Mouse (Mus musculus) forebrain, embryonic 16.5 days (tissue): ENCODE measurements around the gene Zer1. TPM values are rescaled to one million over a fixed set of nuclear protein-coding genes. Genes with fewer than 3 reads are reported as not detected.

Experiments used
- ATAC-seq: fragments of 200-750 bp; cut with Nextera tagmentation; 2 replicates; pipeline ENCODE4 v1.8.0; 2017; ENCODE audit warnings: mild to moderate bottlenecking, moderate library complexity
- H3K27ac ChIP-seq: fragments of 300-500 bp; sonication (generic); 2 replicates; pipeline ENCODE4 v1.5.1; 2014; ENCODE audit warnings: low read length, control low read depth
- H3K27me3 ChIP-seq: fragments of 300-500 bp; sonication (generic); replicated peaks from 2 replicates; pipeline ENCODE4 v1.6.1; 2014; ENCODE audit warnings: low read length; ENCODE audit not compliant: control insufficient read depth, insufficient read depth
- H3K36me3 ChIP-seq: fragments of 300-500 bp; sonication (generic); 2 replicates; pipeline ENCODE4 v1.6.1; 2014; ENCODE audit not compliant: control insufficient read depth, insufficient read depth
- H3K4me1 ChIP-seq: fragments of 300-500 bp; sonication (generic); replicated peaks from 2 replicates; pipeline ENCODE4 v1.6.1; 2014; ENCODE audit warnings: low read length; ENCODE audit not compliant: control insufficient read depth, insufficient read depth
- H3K4me2 ChIP-seq: fragments of 300-500 bp; sonication (generic); 2 replicates; pipeline ENCODE4 v1.6.1; 2014; ENCODE audit warnings: mild to moderate bottlenecking, low read length, control low read depth
- H3K4me3 ChIP-seq: fragments of 300-500 bp; sonication (generic); replicated peaks from 2 replicates; pipeline ENCODE4 v1.5.1; 2014; ENCODE audit warnings: mild to moderate bottlenecking, low read length, control low read depth
- H3K9ac ChIP-seq: fragments of 300-500 bp; sonication (generic); replicated peaks from 2 replicates; pipeline ENCODE4 v1.6.1; 2014; ENCODE audit warnings: low read depth, low read length, control low read depth
- H3K9me3 ChIP-seq: fragments of 300-500 bp; sonication (generic); 2 replicates; pipeline ENCODE4 v1.6.1; 2016; ENCODE audit warnings: low read length; ENCODE audit not compliant: control insufficient read depth
- WGBS: fragments of 180-500 bp; shearing (Covaris S2); extraction: QIAGEN DNeasy Blood & Tissue Kit; methylation state at CpG from one replicate; pipeline ENCODE4 v1.1.7; 2014; 5-methylcytosine and 5-hydroxymethylcytosine counted together
- polyA plus RNA-seq: library from polyadenylated mRNA; unstranded; fragments of >200 nt; fragmentation: Nextera tagmentation; extraction: Ambion mirVana; gene quantifications from 2 replicates; pipeline ENCODE4 v1.2.1, GENCODE M21; 2015

Zer1 gene
- polyA plus RNA-seq, 1 experiment from 2014 or later: 16.5 TPM

DNA sequence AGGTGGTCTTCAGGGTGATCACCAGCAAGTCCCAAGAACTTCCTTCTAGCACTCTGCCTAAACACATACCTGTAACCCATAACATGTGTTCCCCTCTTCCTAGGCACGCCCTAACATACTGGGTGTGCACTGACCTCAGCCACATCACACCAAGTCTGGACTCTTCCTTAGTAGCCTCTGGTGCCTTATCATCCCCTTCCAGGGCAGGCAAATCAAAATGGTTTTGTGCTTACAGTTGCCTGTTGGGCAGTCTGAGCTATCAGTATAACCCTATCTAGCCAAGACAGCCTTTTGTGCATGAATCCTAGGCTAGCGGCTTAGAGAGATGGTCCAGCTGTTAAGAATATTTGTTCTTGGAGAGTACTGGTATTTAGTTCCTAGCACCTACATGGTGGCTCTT is 12.9 kb downstream of the Zer1 start:
- ATAC-seq: no peak
- WGBS: 92% methylated on average over 2 of the region's 2 CpGs
- Histone ChIP-seq H3K4me1 (no peaks in the 10 kb centered on the region), H3K4me2 (no peak overlapping the region), H3K9me3 (no peaks in the 10 kb centered on the region), H3K27ac (no peak overlapping the region), H3K36me3 (peaks cover 17% of the 10 kb centered on the region), H3K4me3 (no peak overlapping the region), H3K9ac (no peak overlapping the region), H3K27me3 (no peaks in the 10 kb centered on the region)

DNA sequence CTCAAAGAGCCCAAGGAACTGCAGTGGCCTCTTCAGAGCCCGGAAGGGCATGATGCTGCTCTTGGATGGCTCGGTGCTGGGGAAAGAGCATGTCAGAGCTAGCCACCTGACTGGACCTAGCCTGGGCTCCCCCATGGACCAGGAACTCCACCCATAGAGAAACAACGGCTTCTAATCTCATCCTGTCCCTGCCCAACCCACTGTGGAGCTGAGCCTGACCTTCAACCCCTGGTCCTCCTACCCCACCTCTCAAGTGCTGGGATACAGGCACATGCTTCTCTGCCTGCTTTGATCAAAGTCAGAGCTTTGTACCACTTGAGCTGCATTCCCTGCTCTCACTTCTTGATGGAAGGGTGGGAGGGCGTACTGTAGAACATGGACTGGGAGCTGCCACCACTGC is 16.1 kb downstream of the Zer1 start:
- Histone ChIP-seq H3K9me3 (no peaks in the 10 kb centered on the region), H3K4me1 (no peaks in the 10 kb centered on the region), H3K4me3 (no peak overlapping the region), H3K27ac (no peak overlapping the region), H3K36me3 (peaks cover 26% of the 10 kb centered on the region), H3K9ac (no peak overlapping the region), H3K4me2 (no peak overlapping the region), H3K27me3 (no peaks in the 10 kb centered on the region)
- ATAC-seq: no peak
- WGBS: 94% methylated on average over 4 of the region's 4 CpGs

DNA sequence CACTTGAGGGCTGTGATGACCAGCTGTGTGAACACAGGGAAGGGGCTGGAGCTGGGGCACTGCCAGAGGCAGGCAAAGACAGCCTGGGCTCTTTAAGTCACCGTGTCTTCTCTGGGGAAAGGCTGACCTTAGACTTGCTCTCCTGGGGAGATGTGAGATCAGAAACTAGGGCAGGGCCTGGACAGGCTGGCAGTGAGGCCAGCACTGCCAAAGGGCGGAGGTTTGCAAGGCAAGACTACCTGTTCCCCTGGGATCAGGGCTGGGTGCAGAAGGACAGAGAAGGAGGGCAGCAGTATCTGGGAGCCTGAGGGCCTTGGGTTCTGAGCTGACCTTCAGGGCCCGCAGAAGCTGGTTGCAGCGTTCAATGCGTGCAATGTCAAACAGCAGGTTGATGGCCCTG is 16.7 kb downstream of the Zer1 start:
- Histone ChIP-seq H3K36me3 (peaks cover 28% of the 10 kb centered on the region), H3K4me1 (no peaks in the 10 kb centered on the region), H3K4me3 (no peak overlapping the region), H3K4me2 (no peak overlapping the region), H3K9ac (no peak overlapping the region), H3K27ac (no peak overlapping the region), H3K9me3 (no peaks in the 10 kb centered on the region), H3K27me3 (no peaks in the 10 kb centered on the region)
- WGBS: 98% methylated on average over 5 of the region's 5 CpGs
- ATAC-seq: no peak

DNA sequence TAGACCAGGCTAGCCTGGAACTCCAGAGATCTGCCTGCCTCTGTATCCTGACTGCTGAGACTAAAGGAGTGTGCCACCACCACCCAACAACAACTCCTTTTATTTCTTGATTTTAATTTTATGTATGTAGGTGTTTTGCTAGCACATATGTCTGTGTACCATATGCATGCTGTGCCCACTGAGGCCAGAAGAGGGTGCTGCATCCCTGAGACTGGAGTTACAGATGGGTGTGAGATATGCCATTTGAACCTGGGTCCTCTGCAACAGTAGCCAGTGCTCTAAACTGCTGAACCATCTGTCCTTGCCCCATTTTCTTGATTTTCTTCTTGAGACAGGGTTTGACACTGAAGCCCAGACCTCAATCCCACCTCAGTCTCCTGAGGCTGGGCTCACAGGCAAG is 18.0 kb downstream of the Zer1 start:
- no peak overlapping the region for H3K4me3 ChIP-seq
- H3K4me1 ChIP-seq: no peaks in the 10 kb centered on the region
- H3K9ac ChIP-seq: no peak overlapping the region
- H3K27ac ChIP-seq: no peak overlapping the region
- H3K4me2 ChIP-seq: no peak overlapping the region
- ATAC-seq: no peak
- H3K27me3 ChIP-seq: no peaks in the 10 kb centered on the region
- H3K36me3 ChIP-seq: peaks cover 30% of the 10 kb centered on the region
- no peaks in the 10 kb centered on the region for H3K9me3 ChIP-seq

DNA sequence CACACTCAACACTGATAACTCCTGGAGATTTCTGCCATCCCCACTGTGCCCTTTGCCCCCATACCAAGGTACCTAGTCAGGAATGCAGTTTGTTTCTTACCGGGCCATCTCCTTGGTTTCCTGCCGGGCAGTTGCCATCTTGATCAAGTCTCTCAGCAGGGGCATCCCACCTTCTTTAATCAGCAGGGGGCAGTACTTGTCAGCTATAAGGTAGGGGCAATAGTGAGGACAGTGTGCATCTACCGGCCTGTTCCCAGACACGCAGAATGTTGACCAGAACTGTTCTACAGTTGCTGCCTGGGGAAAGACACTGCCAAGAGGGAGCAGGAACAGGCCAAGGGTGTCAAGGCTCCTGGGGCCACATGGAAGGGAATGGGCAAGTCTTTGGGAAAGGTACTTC is 24.2 kb downstream of the Zer1 start:
- Histone ChIP-seq H3K36me3 (peaks cover 33% of the 10 kb centered on the region), H3K9ac (no peak overlapping the region)
- no peak for ATAC-seq

DNA sequence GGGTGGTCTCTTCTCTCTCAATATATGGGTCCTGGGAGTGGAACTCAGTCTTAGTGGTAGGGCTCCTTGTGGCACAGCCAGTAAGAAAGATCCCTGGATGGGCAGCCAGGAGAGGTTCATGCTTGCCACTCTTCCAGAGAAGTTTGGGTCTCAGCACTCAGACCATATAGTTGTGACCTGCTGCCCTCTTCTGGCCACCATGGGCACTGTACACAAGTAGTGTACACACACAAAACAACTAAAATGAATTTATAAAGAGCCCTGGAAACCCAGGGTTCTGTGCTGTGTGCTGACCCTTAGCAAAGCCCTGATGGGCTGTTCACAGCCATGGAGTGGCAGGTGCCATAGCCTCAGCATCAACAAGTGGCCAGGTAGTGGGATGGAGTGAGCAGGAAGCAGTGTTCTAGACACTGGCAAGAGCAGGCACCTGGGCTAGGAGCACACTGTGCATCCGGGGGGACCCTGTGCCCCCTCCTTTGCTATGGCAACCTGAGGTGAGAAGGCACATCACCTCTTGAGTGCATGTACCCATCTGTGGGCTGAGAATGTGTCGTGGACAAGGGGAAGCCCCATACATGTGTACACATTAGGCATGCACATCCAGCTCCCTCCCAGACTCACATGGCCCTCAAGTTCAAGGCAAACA is 28.4 kb downstream of the Zer1 start:
- no peaks in the 10 kb centered on the region for H3K9me3 ChIP-seq
- no peak overlapping the region for H3K27ac ChIP-seq
- ATAC-seq: no peak
- peaks cover 11% of the 10 kb centered on the region for H3K36me3 ChIP-seq
- H3K27me3 ChIP-seq: no peaks in the 10 kb centered on the region
- WGBS: 85% methylated on average over 2 of the region's 2 CpGs
- no peak overlapping the region for H3K9ac ChIP-seq
- peaks cover 19% of the 10 kb centered on the region for H3K4me1 ChIP-seq
- H3K4me3 ChIP-seq: no peak overlapping the region
- H3K4me2 ChIP-seq: no peak overlapping the region

More for the DNA sequence above, 24.2 kb downstream of the Zer1 start:
- no peak overlapping the region for H3K4me2 ChIP-seq
- no peak overlapping the region for H3K27ac ChIP-seq
- H3K4me1 ChIP-seq: no peaks in the 10 kb centered on the region; the same call in 1 of the 2 replicates
- 78% methylated on average over 4 of the region's 4 CpGs for WGBS
- no peaks in the 10 kb centered on the region for H3K9me3 ChIP-seq
- H3K4me3 ChIP-seq: no peak overlapping the region
- H3K27me3 ChIP-seq: no peaks in the 10 kb centered on the region

DNA sequence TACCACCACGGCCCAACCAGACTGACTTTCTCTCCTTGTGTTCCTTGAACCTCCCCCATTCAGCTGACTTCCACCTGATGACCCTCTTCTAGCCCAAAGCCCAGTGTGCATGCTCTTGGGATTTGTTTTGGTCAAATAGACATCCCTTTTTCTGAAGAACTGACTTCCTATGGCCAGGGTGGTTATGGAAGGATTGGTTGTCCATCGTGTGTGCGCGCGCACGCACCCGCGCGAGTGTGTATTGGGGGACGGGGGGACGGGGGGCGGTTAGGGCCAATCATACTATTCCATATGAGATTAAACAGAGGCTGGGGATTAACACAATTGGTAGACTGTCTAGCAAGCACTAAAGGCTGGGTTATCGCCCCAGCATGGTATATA is 30.2 kb downstream of the Zer1 start:
- peak overlapping the region; percentile 70 for H3K4me3 ChIP-seq
- H3K27ac ChIP-seq: peak overlapping the region; percentile 25
- H3K27me3 ChIP-seq: no peaks in the 10 kb centered on the region
- no peaks in the 10 kb centered on the region for H3K9me3 ChIP-seq
- 2% methylated on average over 13 of the region's 13 CpGs for WGBS
- peaks cover 19% of the 10 kb centered on the region for H3K4me1 ChIP-seq
- H3K36me3 ChIP-seq: peaks cover 2% of the 10 kb centered on the region; the same call in 1 of the 2 replicates
- ATAC-seq: no peak
- H3K9ac ChIP-seq: peak overlapping the region; percentile 67
- H3K4me2 ChIP-seq: peak overlapping the region; percentile 97

DNA sequence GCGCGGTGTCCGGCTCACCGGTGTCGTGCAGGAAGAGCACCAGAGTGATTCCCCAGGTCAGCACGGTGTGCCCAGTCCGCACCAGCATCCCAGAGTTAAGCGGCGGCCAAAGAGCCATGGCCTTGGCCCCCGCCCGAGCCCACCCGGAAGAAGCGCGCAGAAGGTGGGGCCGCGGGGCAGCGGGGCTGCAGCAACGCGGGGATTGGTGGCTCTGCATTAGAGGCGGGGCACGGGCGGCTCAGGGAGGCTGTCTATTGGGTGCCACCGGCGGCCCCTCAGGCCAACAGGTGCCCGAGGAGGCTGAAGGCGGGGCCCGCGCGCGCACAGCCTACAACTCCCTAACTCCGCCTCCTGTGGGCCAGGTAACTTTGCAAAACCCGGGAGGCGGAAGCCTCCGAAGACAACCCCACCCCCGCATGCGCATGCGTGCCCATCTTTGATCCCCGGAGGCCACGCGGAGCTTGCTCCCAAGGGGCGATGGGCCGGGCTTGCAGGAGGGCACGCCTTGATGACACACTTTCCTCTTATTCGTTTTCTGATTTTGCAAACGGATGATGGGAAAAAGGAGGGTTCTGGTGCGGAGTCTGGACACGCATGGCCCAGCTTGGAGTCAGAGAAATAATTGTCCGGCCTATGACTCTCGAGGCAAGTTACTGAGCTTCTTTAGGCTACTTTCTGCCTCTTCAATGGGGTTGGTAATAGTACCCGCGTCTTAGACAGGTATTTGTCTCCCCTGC is 30.7 kb downstream of the Zer1 start, which contains the start of gene Zdhhc12:
Gene Zdhhc12, minus strand, starts transcription at position 178 of the 737 bp plus-strand sequence.
- H3K4me3 ChIP-seq: peak within 1 kb of the TSS; percentile 70
- under 1% methylated on average over 51 of the region's 51 CpGs for WGBS
- H3K9ac ChIP-seq: peak within 1 kb of the TSS; percentile 67
- peak within 1 kb of the TSS; percentile 41 for H3K27ac ChIP-seq
- H3K4me2 ChIP-seq: peak within 1 kb of the TSS; percentile 97
- H3K27me3 ChIP-seq: no peaks in the 10 kb centered on the region
- ATAC-seq: peak; percentile 97
- no peaks in the 10 kb centered on the region for H3K9me3 ChIP-seq
- H3K36me3 ChIP-seq: no peaks in the 10 kb centered on the region
- H3K4me1 ChIP-seq: peaks cover 19% of the 10 kb centered on the region

DNA sequence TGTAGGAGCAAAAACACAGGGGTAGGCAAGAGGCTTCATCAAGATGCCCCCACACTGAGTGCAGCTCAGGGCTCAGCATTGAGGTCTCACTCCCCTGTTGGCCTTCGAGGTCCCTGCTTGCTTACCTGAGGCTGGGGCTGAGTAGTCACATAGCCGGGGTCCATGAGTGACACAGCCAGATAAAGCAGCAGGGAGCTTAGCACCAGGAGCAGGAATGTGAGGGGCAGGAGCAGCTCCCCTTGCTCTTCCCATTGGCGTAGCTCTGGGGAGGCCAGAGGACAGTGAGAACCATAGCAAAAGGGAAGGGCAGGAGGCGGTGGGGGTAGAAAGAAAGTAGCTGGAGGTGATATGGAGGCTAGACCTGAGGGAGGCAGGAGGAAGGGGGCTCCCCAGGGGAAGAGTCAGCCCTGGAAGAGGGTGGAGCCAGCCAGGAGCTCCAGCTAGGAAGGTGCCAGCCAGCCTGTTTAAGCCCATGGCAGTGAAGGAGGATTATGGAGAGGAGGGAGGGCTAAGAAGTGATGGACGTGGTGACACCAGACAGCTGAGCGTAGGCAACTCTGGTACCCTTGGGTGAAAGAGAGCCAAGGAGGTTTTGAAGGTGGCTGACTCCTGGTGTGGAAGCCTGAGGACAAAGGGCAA is 32.0 kb downstream of the Zer1 start:
- Histone ChIP-seq H3K4me3 (no peak overlapping the region), H3K36me3 (no peaks in the 10 kb centered on the region), H3K27ac (no peak overlapping the region), H3K4me1 (peaks cover 19% of the 10 kb centered on the region), H3K27me3 (no peaks in the 10 kb centered on the region), H3K4me2 (no peak overlapping the region), H3K9me3 (no peaks in the 10 kb centered on the region), H3K9ac (no peak overlapping the region)
- 56% methylated on average over 6 of the region's 6 CpGs for WGBS
- ATAC-seq: no peak
